Mouse (Mus musculus) stomach, postnatal 0 days (tissue): Measurements from ENCODE around the gene Clmp.

Experiments
- CTCF ChIP-seq: IDR thresholded peaks from 2 replicates; pipeline ENCODE4 v1.5.1; 2016; ENCODE audit warnings: antibody characterized with exemption, low read depth, mild to moderate bottlenecking, moderate library complexity
- EP300 ChIP-seq: optimal IDR thresholded peaks from 2 replicates; pipeline ENCODE3; 2016; ENCODE audit warnings: antibody characterized with exemption

- TF ChIP-seq EP300: no peak
- TF ChIP-seq CTCF: no peak
These were observed 57.8 kb downstream of the Clmp start for GRCm38 (mm10) chr9:40743525-40744034.
